8 mouse cellular contexts compared by ENCODE assay signal in the genomic region with DNA sequence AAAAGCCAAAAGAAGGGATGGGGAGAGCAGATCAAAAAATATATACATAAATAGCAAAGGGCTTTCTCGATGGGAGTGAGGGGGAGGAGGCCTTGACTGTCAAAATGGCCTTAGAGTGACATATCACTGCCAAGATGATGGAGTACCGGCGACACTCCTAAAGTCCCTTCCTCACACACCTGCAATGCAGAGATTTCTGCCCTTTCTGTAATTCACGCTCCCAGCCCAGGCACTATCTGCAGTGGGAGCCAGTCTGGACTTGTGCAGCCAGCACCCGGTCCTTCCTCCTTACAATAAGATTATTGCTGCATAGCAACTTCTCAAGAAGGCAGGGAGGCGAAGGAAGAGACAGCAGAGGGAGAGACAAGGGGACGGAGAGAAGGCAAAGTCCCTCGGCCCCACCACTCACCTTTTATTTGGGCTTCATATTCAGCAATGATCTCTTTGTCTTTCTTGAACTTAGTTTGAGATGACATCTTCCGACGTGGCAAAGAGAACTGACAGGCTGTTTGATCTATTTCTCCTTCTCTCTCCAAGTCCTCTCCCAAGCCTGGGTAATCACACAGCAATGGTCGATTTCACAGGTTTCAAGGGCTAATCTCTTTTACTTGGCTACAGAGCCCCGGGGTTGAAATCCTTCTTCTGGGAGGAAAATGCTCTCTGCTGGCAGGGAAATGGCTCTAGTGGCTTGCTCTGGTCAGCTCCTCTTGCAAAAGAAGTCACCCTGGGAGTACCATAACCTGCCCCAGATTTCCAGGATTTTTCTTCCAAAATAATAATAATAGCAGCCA. TPM values are rescaled to one million over a fixed set of nuclear protein-coding genes. Genes with fewer than 3 reads are reported as not detected.
DNase-seq lines count a peak whose midpoint lies in the region; ATAC-seq and TF ChIP-seq lines count a peak whose summit lies in the region.

No protein-coding gene starts in this region.

- no peaks in the 10 kb centered on the region for H3K27me3 ChIP-seq in heart, adult 2 months (ENCODE audit: control insufficient read depth, insufficient read depth, low read length)
- H3K27me3 ChIP-seq in ES-Bruce4 (ENCODE audit: control insufficient read depth, insufficient read depth, low read length, poor library complexity, severe bottlenecking), result no peaks in the 10 kb centered on the region
- peaks cover 7% of the 10 kb centered on the region; the same call in 1 of the 2 replicates for H3K27me3 ChIP-seq in liver, embryonic 15.5 days

- peaks cover 5% of the 10 kb centered on the region for H3K4me1 ChIP-seq in heart, adult 2 months (ENCODE audit: control insufficient read depth, insufficient read depth, low read length)
- H3K4me1 ChIP-seq in ES-Bruce4 (ENCODE audit: control insufficient read depth, insufficient read depth, low read length), result peaks cover 15% of the 10 kb centered on the region
- peaks cover 15% of the 10 kb centered on the region for H3K4me1 ChIP-seq in liver, embryonic 15.5 days (replicated peaks)

- peak; percentile 24 to 25 for DNase-seq in heart, adult 2 months
- DNase-seq in heart, postnatal 4 days, result no peak
- DNase-seq in cerebellum, postnatal 14 days, result peak; percentile 57 to 66
- DNase-seq in heart, postnatal 10 days, result peak; percentile 27 to 39
- no peak for DNase-seq in thymus, postnatal 4 days
- DNase-seq in spleen, adult 18-20 months, result no peak

- H3K9me3 ChIP-seq in ES-Bruce4 (replicated peaks; ENCODE audit: control insufficient read depth, insufficient read depth, low read length, poor library complexity, severe bottlenecking), result no peaks in the 10 kb centered on the region
- H3K9me3 ChIP-seq in liver, embryonic 15.5 days (replicated peaks), result no peaks in the 10 kb centered on the region

- H3K4me3 ChIP-seq in heart, adult 2 months, result peak overlapping the region; percentile 46
- peak overlapping the region; percentile 69 for H3K4me3 ChIP-seq in ES-Bruce4 (ENCODE audit: low read depth, low read length)
- peak overlapping the region; percentile 53 for H3K4me3 ChIP-seq in liver, embryonic 15.5 days (replicated peaks)

- no peaks in the 10 kb centered on the region for H3K36me3 ChIP-seq in heart, adult 2 months (ENCODE audit: control insufficient read depth, insufficient read depth, low read length)
- H3K36me3 ChIP-seq in ES-Bruce4 (ENCODE audit: control insufficient read depth, insufficient read depth, low read length, poor library complexity, severe bottlenecking), result no peaks in the 10 kb centered on the region
- H3K36me3 ChIP-seq in liver, embryonic 15.5 days (replicated peaks), result no peaks in the 10 kb centered on the region

- no peak for TF ChIP-seq EP300 in heart, adult 2 months (IDR thresholded peaks at IDR 0.05; ENCODE audit: insufficient read depth, low read depth, low read length)
- no peak for TF ChIP-seq EP300 in ES-Bruce4 (IDR thresholded peaks at IDR 0.05; ENCODE audit: insufficient read depth, low read depth, low read length)

- peak overlapping the region; percentile 74 for H3K4me2 ChIP-seq in liver, embryonic 15.5 days

- no peak for TF ChIP-seq POLR2A in heart, adult 2 months (IDR thresholded peaks at IDR 0.05; ENCODE audit: insufficient read depth, low read depth, low read length)
- TF ChIP-seq POLR2A in ES-Bruce4 (IDR thresholded peaks at IDR 0.05; ENCODE audit: insufficient read depth, low read length), result no peak

- no peak for ATAC-seq in liver, embryonic 15.5 days (ENCODE audit: insufficient read depth)

- intact Hi-C loops in heart, adult 2 months (cut with DNase I), result no loop called here
- intact Hi-C loops in heart, postnatal 10 days (cut with DNase I), result no loop called here

- no peaks in the 10 kb centered on the region for H3K79me2 ChIP-seq in heart, adult 2 months (replicated peaks; ENCODE audit: control insufficient read depth, insufficient read depth, low read length)

- no peak overlapping the region for H3K27ac ChIP-seq in heart, adult 2 months
- H3K27ac ChIP-seq in ES-Bruce4 (ENCODE audit: insufficient read depth, low read length), result no peak overlapping the region
- H3K27ac ChIP-seq in liver, embryonic 15.5 days (replicated peaks), result no peak overlapping the region

- TF ChIP-seq CTCF in heart, adult 2 months (IDR thresholded peaks at IDR 0.05), result no peak
- no peak for TF ChIP-seq CTCF in ES-Bruce4 (IDR thresholded peaks at IDR 0.05; ENCODE audit: low read depth, low read length)

- no peak overlapping the region for H3K9ac ChIP-seq in heart, adult 2 months (ENCODE audit: low read depth, low read length)
- H3K9ac ChIP-seq in ES-Bruce4 (ENCODE audit: low read depth, poor library complexity, severe bottlenecking), result no peak overlapping the region
- H3K9ac ChIP-seq in liver, embryonic 15.5 days, result no peak overlapping the region

- 26% methylated on average over 12 of the region's 12 CpGs for WGBS in heart, adult 2 months
- 10% methylated on average over 12 of the region's 12 CpGs for WGBS in liver, embryonic 15.5 days (ENCODE audit: insufficient replicate concordance)

RNA-seq across cellular contexts. Expression of a gene that starts 0.8 kb away (rescaled TPM):
- 1 to 10 TPM in 1 of 2 experiments, under 1 TPM in 1; 0.42 to 1.4 TPM for total RNA-seq in heart, adult 2 months (2021)
- 0.61 and 0.82 TPM in 2 replicates for polyA plus RNA-seq in heart, adult 2 months (2012; rRNA removed)
- 1 to 10 TPM; 2.9 to 3.0 TPM for total RNA-seq in heart, postnatal 4 days (2021)
- polyA plus RNA-seq in ES-Bruce4 (2011; ENCODE audit: insufficient read depth, insufficient read length, low read depth, missing spikeins), result 7.0 TPM in 2 replicates
- total RNA-seq in heart, postnatal 10 days (2021), result 1 to 10 TPM; 2.6 to 2.9 TPM
- 0.14 and 0.16 TPM in 2 replicates for polyA plus RNA-seq in liver, embryonic 15.5 days (2015; fragmentation: Nextera tagmentation; extraction: Ambion mirVana)

Comparison
In these comparisons a context has a peak if more than half of its experiments do, and no peak if none do; other contexts are left out.
1. DNase-seq: peak in heart, adult 2 months (2 of 2), cerebellum, postnatal 14 days (2 of 2) and heart, postnatal 10 days (2 of 2); none in heart, postnatal 4 days (single experiment), thymus, postnatal 4 days (single experiment) and spleen, adult 18-20 months (0 of 2).
2. Peak in every context shown above with its lines, with median percentiles within 50 percentile points of each other: H3K4me3 ChIP-seq.